Mouse (Mus musculus) large intestine, adult 2 months (tissue): ENCODE results near the gene Megf8. TPM values are rescaled to one million over a fixed set of nuclear protein-coding genes. Genes with fewer than 3 reads are reported as not detected.

Experiments used
- DNase-seq: peaks from one replicate; pipeline ENCODE4 v3.0.0-alpha.2; 2012; ENCODE audit warnings: low read depth, low spot score
- WGBS: fragments of 180-500 bp; shearing (Covaris S2); methylation state at CpG from one replicate; pipeline ENCODE4 v1.1.7; 2018; 5-methylcytosine and 5-hydroxymethylcytosine counted together
- polyA plus RNA-seq: library from polyadenylated mRNA; depleted of rRNA; stranded (reverse); fragments of >200 nt; gene quantifications from 2 replicates; pipeline ENCODE4 v1.2.3, GENCODE M21; 2012

Megf8 gene
- polyA plus RNA-seq, 1 experiment: 11.6 TPM

DNA sequence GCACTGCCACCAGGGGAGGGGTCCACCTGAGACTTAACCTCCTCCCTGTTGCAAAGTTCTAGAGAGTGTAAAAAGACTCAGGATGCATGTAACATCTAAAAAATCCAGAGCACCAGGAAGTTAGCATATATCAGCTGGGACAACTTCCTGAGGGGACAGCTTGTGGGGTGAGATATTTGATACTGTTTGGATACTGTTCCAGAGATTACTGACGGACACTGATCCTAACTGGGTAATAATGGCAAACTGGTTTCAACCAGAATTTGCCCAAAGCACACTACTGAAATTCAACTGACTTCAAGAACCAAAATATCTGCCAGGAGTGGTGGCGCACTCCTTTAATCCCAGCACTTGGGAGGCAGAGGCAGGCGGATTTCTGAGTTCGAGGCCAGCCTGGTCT, 22.5 kb upstream of the Megf8 start:
- DNase-seq: no peak
- WGBS: 85% methylated on average over 4 of the region's 4 CpGs

- WGBS: 81% methylated on average over 12 of the region's 12 CpGs
- DNase-seq: no peak
These were observed 21.8 kb upstream of the Megf8 start for GRCm38 (mm10) chr7:25294960-25295722.

GRCm38 (mm10) chr7:25296945-25297453, 20.0 kb upstream of the Megf8 start:
- DNase-seq: no peak
- 2% methylated on average over 21 of the region's 21 CpGs for whole genome bisulfite sequencing

DNA sequence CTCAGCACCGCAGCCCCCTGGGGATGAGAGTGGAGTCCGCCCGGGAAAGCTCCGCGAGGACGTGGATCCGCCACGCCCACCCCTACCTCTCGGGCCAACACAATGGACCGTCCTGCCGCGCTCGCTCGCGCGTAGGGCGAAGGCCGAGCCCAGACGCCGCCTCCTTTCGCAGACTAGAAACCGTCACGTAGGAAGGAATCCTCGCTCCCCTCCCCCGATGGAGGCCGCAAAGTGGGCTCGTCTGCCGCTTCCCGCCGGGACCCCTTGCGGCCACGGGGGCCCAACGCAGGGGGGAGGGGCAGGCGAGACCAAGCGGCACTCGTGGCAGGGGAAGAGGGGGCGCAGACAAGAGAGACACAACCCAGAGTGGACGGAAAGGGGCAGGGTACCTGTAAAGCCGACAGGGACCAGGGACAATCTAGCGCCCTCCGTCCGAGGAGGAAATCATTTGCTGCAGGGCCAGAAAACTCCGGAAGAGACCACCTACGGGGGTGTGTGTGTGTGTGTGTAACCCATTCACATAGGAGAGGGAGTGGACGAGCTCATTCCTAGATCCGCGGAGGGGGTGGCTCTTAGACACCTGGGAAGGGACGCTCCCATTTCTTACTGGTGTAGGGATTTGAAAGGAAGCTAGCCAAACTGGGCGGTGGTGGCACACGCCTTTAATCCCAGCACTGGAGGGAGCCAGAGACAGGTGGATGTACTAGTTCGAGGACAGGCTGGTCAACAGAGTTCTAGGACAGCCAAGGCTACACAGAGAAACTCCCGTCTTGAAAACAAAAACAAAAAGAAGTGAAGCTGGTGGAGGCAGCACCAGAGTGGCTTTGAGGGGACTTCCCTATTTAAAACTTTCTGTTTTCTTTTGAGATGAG, 19.3 kb upstream of the Megf8 start, which contains the start of gene Pafah1b3:
Gene Pafah1b3 (minus strand): TSS at position 533 of the 872 bp plus-strand sequence.
- WGBS: under 1% methylated on average over 52 of the region's 52 CpGs
- no peak for DNase-seq

DNA sequence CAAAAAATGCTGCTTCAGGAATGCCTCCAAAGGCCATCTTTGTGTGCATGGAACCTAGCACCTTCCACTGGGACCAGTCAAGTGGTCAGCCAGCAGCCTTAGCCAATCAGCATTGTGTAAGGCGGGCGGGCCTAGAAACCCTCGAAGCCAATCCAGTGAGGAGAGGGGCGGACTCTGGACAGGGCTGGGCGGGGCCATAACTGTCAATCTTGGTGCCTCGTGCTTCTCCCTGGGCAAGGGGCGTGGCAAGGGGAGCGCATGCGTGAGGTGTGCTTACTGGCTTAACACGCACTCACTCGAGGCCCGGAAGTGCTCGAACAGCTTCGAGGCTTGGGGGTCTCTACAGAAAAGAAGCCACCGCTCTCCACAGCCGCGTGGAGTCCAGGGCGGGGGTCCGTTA, 15.9 kb upstream of the Megf8 start, which contains the start of gene Prr19:
Gene Prr19 (plus strand): TSS at position 349 of the 400 bp plus-strand sequence.
- WGBS: 65% methylated on average over 19 of the region's 19 CpGs
- no peak for DNase-seq

- no peak for DNase-seq
- WGBS: 66% methylated on average over 9 of the region's 9 CpGs
These were observed 13.8 kb upstream of the Megf8 start for GRCm38 (mm10) chr7:25303003-25303684.

- no peak for DNase-seq
- WGBS: 71% methylated on average over 3 of the region's 3 CpGs
These were observed 13.3 kb upstream of the Megf8 start for GRCm38 (mm10) chr7:25303685-25304006.

GRCm38 (mm10) chr7:25305481-25305880, 11.5 kb upstream of the Megf8 start:
- WGBS: 0% methylated on average over 2 of the region's 2 CpGs

GRCm38 (mm10) chr7:25305956-25306613, 10.9 kb upstream of the Megf8 start, which contains the start of gene Tmem145:
Gene Tmem145 (plus strand): TSS chr7:25306106.
- WGBS: under 1% methylated on average over 47 of the region's 47 CpGs
- DNase-seq: no peak

More at GRCm38 (mm10) chr7:25305481-25305880, 11.5 kb upstream of the Megf8 start:
- no peak for DNase-seq

GRCm38 (mm10) chr7:25306614-25306996, 10.4 kb upstream of the Megf8 start:
- 27% methylated on average over 2 of the region's 2 CpGs for WGBS

GRCm38 (mm10) chr7:25308702-25309318, 8.2 kb upstream of the Megf8 start:
- 46% methylated on average over 17 of the region's 17 CpGs for WGBS
- no peak for DNase-seq

More at GRCm38 (mm10) chr7:25306614-25306996, 10.4 kb upstream of the Megf8 start:
- no peak for DNase-seq

DNA sequence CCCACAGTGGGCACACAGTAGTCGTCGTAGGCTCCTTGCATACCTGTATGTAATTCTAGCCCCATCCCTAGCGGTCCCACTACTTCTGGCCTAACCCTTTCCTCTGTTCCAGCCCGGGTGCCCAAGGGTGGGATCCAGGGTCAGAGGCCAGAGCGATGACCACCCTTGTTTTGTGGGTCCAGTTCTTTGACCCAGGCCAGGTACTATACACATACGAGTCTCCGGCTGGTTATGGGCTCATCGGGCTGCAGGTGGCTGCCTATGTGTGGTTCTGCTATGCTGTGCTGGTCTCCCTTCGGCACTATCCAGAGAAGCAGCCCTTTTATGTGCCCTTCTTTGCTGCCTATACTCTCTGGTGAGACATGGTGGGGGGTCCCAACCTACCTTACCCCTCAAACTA, 7.5 kb upstream of the Megf8 start:
- 83% methylated on average over 9 of the region's 9 CpGs for WGBS
- no peak for DNase-seq

DNA sequence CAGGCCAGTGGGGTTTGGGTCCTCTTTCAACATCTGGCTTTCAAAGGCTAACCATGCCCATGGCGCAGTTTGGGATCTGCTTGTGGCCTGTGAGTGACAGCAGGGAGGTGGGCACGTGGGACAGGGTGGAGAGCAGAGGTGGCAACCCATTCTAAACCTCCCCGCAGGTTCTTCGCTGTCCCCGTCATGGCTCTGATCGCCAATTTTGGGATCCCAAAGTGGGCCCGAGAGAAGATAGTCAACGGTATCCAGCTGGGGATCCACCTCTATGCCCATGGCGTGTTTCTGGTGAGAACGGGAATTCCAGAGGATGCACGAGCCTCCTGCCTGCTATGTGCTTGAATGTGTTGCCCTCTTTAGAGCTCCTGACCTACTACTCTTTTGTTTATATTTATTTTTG, 5.8 kb upstream of the Megf8 start:
- 75% methylated on average over 11 of the region's 11 CpGs for WGBS
- DNase-seq: no peak

GRCm38 (mm10) chr7:25313325-25313724, 3.6 kb upstream of the Megf8 start:
- WGBS: 35% methylated on average over 7 of the region's 7 CpGs
- no peak for DNase-seq

GRCm38 (mm10) chr7:25314606-25315305, 2.2 kb upstream of the Megf8 start:
- WGBS: 5% methylated on average over 49 of the region's 51 CpGs

DNA sequence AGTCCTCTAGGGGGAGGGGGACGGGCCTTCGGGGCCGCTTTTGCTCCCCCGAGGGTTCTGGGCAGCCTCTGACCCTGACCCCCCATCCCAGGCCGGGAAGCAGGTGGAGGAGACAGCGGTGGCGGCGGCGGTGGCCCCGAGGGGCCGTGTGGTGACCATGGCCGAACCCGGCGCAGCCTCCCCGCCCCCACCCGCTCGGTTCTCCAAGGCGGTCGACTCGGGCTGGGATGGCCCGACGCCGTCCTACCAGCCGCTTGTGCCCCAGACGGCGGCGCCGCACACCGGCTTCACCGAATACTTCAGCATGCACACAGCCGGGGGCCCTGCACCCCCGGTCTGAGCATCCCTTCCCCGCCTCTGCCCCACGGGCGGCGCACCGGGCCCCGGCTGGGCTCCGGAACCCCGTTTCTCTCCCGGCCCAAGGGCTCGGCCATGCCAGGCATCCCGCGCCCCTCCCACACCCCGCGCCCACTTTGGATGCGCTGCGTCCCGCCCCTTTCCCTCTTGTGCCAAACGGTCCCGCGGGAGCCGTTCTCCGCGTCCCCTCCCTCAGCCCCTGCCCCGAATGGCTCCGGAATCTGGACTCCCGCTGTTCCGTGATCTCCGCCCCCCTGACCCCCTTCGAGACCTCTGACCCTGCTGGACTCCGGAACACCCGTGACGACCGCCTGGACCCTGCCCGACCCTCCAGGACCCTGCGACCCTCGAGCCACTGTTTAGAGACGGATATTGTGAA, 1.5 kb upstream of the Megf8 start:
- WGBS: 2% methylated on average over 69 of the region's 69 CpGs
- no peak for DNase-seq

More at GRCm38 (mm10) chr7:25314606-25315305, 2.2 kb upstream of the Megf8 start:
- DNase-seq: no peak

DNA sequence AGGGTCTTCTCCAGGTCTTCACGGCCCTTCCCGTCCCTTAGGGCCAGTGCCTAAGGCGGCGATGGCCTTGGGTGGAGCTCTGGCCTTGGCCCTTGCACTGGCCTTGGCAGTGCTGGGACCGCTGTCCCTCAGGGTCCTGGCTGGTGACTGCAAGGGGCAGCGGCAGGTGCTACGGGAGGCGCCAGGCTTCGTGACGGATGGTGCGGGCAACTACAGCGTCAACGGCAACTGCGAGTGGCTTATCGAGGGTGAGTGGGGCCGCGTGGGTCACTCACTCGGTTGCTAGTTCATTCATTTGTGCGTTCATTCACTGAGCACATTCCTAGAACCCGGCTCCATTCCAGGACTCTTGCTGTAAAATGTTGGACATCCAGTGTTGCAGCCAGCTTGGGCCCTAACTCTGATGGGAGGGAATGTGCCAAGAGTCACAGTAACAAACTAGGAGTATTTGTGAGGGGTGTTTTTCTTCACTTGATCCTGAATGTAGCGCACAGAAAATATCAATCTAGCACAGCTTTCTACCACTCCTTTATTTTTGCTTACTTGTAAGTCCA, 559 bp downstream of the Megf8 start:
- DNase-seq: no peak
- WGBS: 24% methylated on average over 21 of the region's 21 CpGs
